Mouse (Mus musculus): ENCODE measurements at regions not wholly inside any gene's neighbourhood (a gene's known extent, or its start where the extent isn't known, plus 50 kb on each side); places are given as distances from the start of the nearest gene placed in this dataset.

DNA sequence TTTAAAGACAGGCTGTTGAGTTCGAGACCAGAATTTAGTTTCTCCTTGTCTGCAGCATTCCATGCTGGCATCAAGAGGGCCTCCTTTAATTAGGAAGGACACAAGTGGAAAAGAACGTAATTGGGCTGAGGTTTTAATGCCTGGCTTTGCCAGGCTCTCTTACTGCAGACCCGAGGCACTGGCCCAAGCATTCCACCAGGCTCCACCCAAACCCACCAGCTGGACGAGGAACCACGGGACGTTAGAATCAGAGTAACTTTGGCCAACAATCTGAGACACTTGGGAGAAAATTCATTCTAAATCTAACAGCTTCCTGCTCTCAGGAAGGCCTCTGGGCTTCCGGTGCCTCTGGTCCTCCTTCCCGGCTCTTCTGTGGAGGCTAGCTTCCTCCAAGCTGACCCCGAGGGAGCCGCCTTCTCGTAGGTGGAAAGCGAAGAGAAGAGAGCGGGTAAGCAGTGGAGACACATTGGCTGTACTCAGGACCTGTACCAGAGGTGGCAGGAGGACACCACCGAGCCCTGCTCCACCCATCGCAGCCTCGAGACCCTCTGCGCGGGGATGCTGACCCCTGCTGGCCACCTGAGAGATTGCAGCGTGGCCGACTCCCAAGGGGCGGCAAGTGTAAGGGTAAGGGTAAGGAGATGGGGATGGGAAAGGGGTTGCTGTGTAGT, 105.5 kb downstream of the Tmem17 start:
- DNase-seq = peak; percentile 91

DNA sequence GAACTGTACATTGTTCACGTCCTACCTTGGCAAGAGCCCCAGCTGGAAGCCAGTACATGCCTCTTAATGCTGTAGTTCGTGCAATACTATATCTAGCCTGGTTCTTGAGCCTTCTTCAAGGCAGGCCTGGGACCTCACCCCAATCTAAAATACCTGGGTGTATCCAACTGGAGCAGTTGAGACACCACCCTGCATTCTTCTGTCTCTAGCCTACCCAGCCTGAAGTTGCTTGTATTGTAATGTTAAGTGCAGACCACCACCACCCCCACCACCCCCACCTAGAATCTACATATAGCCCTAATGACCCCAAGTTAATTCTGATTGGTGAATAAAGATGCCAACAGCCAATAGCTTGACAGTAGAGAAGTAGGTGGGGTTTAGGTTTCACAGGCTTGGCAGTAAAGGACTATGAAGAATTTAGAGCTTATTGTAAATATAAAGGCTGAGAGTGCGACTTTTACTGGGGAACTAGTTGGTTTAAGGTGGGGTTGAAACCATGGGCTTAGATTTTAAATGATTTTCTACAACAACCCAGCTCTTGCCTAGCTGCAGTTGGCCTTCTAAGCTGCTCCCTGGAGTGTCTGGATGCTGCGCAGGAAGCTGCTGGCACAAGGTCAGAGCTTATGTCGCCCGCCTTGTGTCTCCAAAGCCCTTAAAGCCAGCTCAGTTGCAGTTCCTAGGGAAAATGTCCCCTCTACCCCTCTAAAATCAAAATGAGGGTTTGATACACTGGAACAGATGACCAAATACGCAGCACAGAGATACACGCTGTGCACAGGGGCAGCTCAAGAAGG, 109.2 kb downstream of the Tmem17 start:
- no peak for DNase-seq

DNA sequence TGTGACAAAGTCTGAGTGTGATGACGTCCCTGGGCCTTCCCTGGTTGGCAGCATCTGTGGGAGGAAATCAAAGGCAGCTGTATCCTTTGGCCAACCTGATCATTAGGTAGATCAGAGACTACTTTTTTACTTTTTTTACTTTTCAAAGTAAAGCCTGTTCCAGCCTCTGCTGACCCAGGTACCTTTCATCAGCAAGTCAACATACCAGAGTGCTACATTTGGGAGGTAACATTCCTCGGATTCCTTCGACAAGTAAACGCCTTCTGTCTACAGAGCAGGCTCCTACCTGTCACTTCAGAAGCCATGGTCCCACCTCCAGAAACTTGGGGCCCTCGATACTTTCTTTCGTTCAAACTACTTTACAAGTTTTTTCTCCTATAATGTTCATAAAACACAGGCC, 110.0 kb downstream of the Tmem17 start:
- DNase-seq = no peak

DNA sequence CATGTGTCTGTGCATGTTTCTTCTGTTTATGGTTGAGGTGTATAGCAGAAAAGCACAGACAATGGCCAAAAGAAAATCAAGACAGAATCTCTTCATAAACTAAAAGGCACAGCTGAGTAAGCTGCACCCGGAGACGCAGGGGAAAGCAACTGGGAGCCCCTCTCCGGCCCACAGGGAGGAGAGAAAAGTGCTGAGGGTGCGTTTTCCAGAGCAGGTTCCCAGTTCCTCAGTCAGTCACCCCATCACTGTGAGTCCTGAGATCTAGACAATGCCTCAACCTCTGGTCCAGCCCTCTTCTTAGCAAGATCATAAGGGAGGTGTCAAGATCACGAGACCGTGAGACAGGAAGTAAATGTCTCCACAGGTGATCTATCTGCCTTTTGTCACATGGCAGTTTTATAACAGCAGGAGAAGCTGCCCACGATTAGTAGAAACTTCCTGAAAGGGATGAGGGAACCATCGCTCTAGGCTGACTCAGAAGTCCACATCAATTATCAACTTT, 110.7 kb downstream of the Tmem17 start:
- no peak for DNase-seq

DNA sequence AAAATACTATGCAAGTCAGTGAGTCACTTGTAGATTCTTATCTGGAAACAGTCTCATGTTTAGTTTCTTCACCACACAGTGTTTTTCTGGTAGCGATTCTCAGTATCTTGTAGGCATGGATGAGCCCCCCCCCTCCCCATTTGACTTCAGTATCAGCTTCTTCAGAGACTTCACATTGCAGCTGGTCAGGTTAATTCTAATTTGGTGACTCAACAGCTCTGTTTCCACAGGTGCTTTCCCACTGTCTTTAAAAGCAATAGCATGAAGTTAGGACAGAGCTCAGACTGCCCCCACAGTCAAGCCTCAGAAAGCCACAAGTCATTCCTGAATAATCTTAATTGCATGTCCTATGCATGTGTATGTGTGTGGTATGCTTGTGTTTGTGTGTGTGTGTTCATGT, 114.5 kb downstream of the Tmem17 start:
- DNase-seq = no peak

DNA sequence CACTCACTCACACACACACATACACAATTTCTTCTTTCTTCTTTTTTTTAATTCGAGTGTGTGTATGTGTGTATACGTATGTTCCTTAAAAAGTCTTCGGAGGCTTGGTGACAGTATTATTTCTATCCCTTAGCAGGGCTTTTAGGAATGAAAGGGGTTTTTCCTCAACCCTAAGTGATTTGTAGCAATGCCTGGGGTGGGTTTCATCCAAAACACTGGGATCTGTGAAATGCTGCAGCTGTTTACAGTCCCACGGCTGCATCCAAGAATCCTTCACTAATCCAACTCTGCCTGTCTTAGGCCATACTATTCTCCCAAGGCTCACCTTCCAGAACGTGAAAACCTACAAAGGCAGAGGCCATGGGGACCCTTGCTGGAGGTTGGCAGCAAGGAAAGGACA, 116.6 kb downstream of the Tmem17 start:
- DNase-seq = no peak

DNA sequence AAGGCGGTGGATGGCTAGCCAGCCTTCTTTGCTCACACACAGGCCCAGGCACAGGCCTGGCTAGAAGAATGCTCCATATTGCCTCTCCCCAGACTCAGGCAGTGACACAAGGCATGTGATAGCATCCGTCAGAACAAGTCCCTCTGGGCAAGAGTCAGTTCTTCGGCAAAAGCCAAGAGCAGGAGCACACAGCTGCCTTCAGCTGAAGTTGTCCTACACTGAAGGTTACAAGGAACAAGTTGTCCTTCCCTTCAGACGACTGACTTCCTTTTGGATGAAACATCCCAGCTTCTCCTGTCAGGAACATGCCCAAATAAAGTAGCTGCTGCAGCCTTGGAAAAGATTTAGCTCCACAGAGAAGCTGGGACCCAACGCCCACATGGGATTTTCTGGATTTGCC, 117.1 kb downstream of the Tmem17 start:
- no peak for DNase-seq

DNA sequence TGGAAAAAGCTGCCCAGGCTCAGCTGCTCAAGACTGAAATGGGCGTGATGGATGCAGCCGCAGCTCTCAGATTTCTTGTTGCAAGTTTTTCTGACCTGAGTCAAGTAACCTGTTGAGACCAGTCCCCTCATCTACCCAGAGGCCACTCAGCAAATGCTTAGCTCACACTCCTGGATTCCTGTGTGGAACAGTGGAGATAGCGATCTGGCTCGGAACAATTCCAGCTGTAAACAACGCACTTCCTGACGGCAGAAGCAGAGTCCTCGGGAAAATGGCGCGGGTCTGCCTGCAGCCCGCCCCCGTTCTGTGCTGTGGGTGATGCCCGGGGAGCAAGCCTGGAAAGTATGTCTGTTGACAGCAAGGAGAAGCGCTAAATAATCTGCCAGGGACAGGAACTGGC, 117.7 kb downstream of the Tmem17 start:
- peak; percentile 53 for DNase-seq

DNA sequence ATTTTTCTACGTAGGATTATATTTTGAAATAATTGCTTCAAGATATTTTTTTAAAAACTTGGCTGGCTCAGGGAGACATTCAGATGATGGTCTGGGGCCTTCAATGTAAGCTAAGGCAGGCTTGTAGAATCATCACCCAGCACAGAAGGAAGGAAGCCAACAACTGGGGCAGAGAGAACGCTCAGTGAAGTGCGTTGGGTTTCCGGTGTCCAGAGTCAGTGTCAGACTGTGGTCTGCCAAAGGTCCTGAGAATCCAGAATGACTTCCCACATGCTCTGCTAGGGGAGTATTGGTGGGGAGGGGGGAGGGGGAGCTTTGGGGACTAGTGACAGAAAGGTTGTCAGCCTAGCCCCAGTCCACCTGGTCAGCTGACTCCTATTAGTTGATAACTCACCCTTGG, 118.1 kb downstream of the Tmem17 start:
- DNase-seq = no peak

DNA sequence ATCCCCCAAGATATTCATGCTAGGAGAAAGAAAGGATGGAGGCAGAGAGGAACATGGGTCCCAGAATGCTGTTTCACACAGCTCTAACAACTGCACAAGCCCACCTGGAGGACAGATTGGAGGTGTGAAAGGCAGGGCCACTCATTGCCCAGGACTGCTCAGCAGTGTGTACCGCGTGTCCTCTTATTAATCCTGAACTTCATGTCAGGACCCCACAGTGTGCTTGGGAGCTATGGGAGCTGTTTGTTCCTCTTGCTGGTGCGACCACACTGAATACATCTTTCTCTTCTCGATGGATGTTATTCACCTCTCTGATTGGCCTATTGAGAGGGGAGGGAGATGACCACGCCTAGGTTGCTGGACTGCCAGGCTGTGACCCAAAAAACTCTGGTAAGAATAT, 119.1 kb downstream of the Tmem17 start:
- no peak for DNase-seq

DNA sequence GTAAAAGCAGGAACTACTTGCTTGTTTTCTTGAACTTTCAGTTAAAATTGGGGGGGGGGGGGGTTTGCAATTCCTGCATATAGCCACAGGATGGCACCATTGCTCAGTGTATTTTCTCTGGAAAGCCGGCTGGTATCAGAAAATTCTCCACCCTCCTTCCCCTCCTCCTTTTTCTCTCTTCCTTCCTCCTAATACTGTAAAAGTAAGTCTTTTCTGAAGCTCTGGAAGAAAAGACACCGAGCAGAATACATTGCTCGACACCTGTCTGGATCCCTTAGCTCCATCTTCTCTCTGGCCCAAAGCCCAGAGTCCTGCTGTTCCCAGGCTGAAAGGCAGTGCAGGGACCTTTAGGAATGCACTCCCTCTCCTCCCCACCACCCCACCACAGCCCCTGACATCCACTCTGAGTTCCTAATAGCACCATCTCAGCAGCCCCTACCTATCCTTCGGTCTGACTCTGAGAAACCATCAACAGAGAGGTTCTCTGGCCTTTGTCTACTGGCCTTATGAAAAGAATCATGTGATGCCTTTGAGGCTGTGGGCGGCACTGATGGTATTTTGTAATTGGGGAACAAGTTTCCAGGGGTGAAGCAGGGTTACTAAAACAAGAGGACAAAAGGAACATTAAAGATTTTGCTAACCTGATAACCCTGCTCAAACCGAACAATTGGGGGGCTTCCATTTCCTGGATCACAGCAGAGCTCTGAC, 119.9 kb downstream of the Tmem17 start:
- no peak for DNase-seq

DNA sequence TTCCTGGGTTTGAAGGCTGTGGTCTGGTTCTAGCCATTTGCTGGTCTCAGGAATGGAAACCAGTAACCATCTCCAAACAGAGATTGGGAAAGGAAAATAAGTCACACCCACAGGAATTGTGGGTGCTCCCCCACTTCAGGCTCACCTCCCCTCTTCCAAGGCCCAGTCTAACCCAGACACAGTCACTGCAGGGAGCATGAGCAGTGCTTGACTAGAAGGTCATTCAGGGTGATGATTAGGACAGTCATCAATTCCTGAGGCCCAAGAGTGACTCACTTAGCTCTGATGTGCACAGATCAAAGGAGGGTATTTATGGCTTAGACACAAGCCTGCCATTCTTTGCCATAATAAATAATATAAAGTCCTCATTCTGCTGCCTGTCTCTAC, 120.4 kb downstream of the Tmem17 start:
- DNase-seq = no peak

DNA sequence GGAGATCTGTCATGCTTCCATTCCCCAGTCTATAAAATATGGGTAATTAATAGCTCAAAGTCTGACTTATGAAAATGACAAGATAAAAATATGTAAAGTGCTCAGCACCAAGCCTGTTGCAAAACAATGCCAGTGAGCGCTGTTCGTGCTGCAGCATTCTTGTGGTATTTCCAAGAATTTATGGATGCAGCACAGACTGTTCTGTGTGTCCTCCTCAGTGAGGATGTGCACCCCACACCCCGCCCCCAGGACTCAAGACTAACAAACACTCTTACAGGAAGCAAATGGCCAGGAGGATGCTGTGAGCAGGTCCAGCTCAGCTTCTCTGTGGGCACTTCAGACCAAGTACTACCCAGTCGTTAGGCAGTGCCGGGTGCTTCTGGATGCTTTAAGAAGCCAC, 121.1 kb downstream of the Tmem17 start:
- DNase-seq = no peak

DNA sequence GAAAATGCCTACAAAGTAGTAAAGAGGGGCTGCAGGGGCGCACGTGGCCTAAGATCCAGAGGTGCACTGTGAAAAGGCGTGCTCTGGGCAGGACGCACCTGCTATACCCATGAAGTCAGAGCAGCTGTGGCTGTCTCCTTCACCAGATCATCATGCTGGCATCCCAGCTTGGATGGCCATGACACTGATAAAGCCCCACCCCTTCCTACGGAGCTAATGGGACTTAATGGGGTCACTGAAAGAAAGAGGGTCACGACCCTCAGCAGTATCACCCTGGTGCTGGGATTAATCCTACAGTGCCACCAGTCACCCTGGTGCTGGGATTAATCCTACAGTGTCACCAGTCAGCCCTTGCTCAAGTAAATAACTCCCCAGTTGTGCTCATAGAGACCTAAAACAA, 122.1 kb downstream of the Tmem17 start:
- DNase-seq = no peak

DNA sequence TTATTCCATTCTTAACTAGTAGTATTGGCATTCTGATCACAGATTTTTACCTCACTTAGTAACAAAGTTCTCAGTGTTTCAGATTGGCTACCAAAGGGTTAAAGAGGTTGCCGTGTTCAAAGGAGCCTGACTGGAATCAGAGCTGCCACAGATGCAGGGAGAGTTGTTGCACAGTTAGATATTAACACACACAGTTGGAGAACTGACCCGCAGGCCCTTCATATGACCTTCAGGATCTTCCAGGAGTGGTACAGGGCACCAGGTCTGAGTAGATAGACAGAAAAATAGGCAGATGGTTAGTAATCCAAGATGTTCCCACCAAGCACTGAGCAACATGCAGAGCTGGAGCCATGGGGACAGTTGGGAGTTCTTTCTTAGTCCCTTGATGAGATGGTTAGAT, 123.1 kb downstream of the Tmem17 start:
- DNase-seq = no peak

DNA sequence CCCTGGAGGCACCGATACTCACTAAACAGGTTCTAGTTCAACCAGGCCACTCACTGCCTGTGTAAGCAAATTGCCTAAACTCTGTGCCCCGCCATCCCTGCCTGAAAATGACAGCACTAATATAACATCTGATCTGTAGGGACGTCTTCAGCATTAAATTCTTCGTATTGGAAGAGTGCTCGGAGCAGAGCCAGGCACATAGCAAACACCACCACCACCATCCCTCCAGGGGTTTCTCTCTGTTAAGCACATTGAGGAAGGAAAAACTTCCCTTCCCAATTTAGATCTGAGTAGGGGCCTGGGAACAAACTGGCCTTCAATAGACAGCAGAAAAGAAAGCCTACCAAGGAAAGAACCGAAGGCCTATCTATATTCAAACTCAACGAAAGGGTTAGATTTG, 124.4 kb downstream of the Tmem17 start:
- no peak for DNase-seq

DNA sequence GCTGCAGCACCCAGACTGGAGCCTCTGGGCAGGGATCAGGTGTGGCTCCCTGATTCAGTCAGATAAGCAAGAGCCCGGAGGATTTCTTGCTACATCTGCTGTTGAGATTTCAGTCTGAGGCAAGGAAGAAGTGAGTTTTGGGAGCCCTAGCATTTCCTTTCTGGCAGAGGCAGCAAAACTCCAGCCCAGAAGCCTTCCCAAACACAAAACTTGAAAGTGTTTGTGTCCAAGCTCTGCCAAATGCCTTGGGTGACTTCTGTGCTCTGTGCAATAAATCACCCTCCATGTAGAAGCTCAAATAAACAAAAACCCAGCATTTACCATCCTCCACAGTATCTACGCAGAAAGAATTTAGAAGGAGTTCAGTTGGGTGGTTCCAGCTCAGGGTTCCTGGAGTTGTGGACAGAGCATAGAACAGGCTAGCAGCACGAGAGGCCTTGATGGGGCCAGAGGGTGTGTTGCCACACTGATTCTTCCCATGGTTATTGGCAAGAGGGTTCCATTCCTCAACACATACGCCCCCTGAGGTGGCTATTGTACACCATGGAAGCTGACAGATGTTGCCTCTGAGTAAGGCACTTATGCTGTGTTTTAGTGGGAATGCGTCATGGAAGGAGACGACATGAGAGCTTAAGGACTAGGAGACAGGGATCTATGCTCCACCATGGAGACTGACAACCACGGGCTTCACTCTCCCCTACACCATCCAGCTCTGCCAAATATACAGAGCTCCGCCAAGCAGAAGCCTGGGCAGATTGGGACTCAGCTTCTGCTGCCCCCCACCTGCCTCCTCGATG, 125.1 kb downstream of the Tmem17 start:
- no peak for DNase-seq

DNA sequence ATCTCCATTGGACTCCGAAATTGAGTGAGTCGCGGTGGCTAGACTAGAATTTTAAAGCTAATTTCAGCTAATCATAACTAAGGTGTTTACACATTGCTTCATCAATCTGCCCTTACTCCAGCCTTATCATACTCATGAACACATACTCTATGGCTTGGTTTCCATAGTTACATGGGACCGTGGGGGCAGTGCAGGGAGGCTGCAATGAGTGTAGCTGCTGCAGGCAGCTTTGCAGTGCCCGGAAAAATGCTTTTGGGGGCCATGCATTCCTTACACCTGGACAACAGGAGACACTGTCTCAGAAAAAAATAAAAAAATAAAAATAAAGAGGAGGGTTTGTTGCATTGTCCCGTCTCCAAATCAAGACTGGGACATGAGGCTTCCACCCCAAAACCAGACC, 126.3 kb downstream of the Tmem17 start:
- no peak for DNase-seq

DNA sequence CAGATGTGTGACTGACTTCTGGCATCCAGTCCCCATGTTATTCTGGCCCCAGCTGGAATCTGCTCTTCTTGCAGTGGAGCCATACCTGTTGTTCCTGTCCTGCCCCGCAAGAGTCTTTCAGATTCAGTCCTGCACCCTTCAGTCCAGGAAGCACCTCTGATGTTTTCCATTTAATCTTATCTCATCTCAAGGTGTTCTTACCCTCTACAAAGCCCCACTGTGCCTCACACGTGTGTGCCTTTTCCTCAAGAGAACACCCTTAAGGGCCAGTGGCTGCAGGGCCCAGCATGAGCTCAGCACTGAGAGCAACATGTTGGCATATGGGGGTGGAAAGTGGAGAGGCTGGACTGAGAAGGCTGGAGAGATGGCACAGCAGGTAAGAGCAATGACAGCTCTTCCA, 126.8 kb downstream of the Tmem17 start:
- no peak for DNase-seq

DNA sequence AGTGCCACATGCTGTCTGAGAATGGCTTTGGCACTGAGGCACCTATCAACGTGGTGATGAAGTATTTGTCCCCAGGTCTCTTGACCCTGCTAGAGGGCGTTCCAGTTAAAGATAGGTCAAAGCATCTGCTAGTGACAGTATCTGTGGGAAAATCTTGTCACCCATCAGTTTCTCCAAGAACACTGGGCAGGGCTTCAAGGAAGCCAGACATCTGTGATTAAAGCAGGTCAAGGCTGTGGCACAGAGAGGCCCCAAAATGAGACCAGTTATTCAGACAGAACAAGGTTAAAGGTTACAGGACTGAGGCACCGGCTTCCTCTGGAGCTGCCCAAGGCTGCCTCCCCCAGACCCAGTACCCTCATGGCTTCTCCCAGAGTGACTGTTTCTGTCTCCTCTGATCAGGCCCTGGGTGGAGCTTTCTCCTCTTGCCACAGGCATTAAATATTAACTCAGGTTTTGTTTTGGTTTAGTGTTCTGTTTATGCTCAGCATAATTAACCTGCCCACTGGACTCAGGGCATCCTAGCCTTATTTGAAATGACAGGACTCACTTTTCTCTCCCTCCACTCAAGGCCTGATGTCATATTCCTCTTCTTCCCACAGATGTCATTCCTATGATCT, 128.6 kb downstream of the Tmem17 start:
- DNase-seq = no peak

DNA sequence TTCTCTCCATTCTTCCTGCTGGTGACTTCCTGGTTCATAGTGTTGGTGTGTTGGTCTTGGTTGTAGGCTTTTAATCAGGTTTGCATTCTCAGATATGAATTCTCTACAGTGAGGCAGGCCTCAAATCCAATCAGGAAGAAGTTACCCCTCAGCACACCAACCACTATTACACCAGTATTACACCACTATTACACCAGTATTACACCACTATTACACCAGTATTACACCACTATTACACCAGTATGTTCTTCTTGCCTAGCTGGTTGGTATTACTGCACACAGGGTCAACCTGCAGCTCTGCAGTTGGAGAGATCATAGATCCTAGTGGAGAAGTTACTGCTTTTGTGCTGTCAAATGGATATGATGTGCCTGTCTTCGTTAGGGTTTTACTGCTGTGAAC, 129.6 kb downstream of the Tmem17 start:
- DNase-seq = no peak

DNA sequence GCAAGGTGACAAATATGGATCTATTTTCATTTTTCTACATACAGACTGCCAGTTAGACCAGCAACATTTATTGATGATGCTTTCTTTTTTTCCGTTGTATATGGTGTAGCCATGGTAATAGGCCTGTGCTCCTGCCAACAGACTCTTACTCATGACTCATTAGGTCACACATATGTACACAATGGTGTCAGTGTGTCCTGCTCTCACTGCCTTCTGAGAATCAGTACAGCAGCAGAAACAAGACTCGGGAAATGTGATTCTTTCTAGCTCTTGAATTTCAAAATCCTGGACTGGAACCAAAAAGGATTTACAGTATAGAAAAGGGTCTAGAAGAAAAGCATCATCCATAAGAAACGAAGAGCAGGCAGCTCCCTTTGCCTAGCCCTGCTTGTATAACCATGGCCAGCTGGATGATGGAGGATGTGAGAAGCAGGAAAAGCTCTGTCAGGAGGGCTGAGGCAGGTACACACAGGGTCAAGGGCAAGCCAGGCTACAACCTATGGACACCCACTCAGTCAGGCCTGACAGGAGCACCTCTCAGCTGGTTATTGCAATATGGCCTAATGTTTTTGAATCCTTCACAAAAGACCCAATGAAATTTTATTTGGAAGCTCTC, 132.2 kb downstream of the Tmem17 start:
- DNase-seq = no peak

Data from gastrocnemius, postnatal 10 days (tissue).